Mouse (Mus musculus) hindbrain, embryonic 10.5 days (tissue): ENCODE data around the gene Ugt1a2. TPM values are rescaled to one million over a fixed set of nuclear protein-coding genes. Genes with fewer than 3 reads are reported as not detected.

Experiments
- DNase-seq: peaks from one replicate; pipeline ENCODE4 v3.0.0-alpha.2; 2017; ENCODE audit warnings: low spot score
- H3K27ac ChIP-seq: fragments of 300-500 bp; sonication (generic); 2 replicates; pipeline ENCODE4 v1.5.1; 2016; ENCODE audit warnings: mild to moderate bottlenecking, moderate library complexity
- H3K27me3 ChIP-seq: fragments of 300-500 bp; sonication (generic); 2 replicates; pipeline ENCODE4 v1.6.1; 2016; ENCODE audit warnings: mild to moderate bottlenecking; ENCODE audit not compliant: poor library complexity, insufficient read depth, severe bottlenecking
- H3K36me3 ChIP-seq: fragments of 300-500 bp; sonication (generic); 2 replicates; pipeline ENCODE4 v1.6.1; 2016; ENCODE audit warnings: mild to moderate bottlenecking, moderate library complexity
- H3K4me1 ChIP-seq: fragments of 300-500 bp; sonication (generic); replicated peaks from 2 replicates; pipeline ENCODE4 v1.6.1; 2016; ENCODE audit warnings: mild to moderate bottlenecking
- H3K4me3 ChIP-seq: fragments of 300-500 bp; sonication (generic); 2 replicates; pipeline ENCODE4 v1.5.1; 2016; ENCODE audit warnings: mild to moderate bottlenecking, moderate library complexity
- H3K9me3 ChIP-seq: fragments of 300-500 bp; sonication (generic); 2 replicates; pipeline ENCODE4 v1.6.1; 2016; ENCODE audit warnings: mild to moderate bottlenecking, moderate library complexity
- WGBS: fragments of 180-500 bp; shearing (Covaris S2); methylation state at CpG from one replicate; pipeline ENCODE4 v1.1.7; 2016; 5-methylcytosine and 5-hydroxymethylcytosine counted together
- polyA plus RNA-seq: library from polyadenylated mRNA; unstranded; fragments of >200 nt; fragmentation: Nextera tagmentation; extraction: Ambion mirVana; gene quantifications from 2 replicates; pipeline ENCODE4 v1.2.1, GENCODE M21; 2016

Ugt1a2 gene
- polyA plus RNA-seq, 1 experiment from 2014 or later, result not detected

DNA sequence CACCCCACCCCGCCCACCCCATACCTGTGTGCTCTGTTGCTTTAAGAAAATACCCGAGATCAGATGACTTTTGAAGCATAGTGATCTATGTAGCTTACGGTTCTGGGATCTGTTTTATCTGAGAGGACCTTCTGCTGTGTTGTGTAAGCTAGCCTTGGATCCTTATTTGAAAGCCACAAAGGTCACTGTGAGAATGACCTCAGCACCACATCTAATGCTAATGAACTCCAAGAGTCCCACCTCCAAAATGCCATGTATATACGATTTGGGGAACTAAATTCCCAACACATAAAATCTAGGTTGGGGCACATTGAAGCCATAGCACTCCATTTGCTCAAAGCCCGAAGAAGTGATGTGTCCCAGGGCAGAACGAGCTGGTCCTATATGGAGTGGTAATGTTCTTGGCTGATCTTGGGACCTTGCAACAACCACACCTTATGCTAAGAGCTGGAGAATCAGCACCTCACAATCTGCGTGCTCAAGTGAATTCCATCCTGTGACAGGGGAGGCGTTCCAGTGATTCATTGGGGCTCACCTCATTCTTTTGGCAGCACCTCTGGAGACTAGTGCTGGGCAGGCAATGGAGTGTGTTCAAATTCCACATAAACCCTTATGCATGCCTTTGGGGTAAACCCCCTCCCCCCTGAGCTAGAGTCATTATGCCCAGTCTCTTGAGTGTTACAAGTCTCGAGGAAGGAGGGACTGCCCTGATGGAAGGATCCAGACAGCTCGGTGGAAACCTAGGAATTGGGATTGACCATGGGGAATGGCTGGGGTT, 56.7 kb downstream of the Ugt1a2 start:
- Histone ChIP-seq H3K27ac (no peak overlapping the region), H3K36me3 (peaks cover 30% of the 10 kb centered on the region), H3K27me3 (no peaks in the 10 kb centered on the region), H3K9me3 (peaks cover 99% of the 10 kb centered on the region), H3K4me3 (no peak overlapping the region), H3K4me1 (no peaks in the 10 kb centered on the region)
- DNase-seq, result no peak
- 82% methylated on average over 10 of the region's 10 CpGs for WGBS

GRCm38 (mm10) chr1:88257681-88258080, 57.3 kb downstream of the Ugt1a2 start:
- Histone ChIP-seq H3K9me3 (peaks cover 99% of the 10 kb centered on the region), H3K4me1 (no peaks in the 10 kb centered on the region), H3K27me3 (no peaks in the 10 kb centered on the region), H3K27ac (no peak overlapping the region), H3K4me3 (no peak overlapping the region), H3K36me3 (peaks cover 36% of the 10 kb centered on the region)
- 80% methylated on average over 6 of the region's 6 CpGs for WGBS
- no peak for DNase-seq

GRCm38 (mm10) chr1:88258361-88258760, 58.0 kb downstream of the Ugt1a2 start:
- H3K4me3 ChIP-seq, result no peak overlapping the region
- no peak for DNase-seq
- H3K36me3 ChIP-seq, result peaks cover 43% of the 10 kb centered on the region
- no peaks in the 10 kb centered on the region for H3K27me3 ChIP-seq
- H3K9me3 ChIP-seq, result peaks cover 99% of the 10 kb centered on the region
- no peak overlapping the region for H3K27ac ChIP-seq
- WGBS, result 69% methylated on average over 6 of the region's 6 CpGs
- no peaks in the 10 kb centered on the region for H3K4me1 ChIP-seq

GRCm38 (mm10) chr1:88258881-88259642, 58.7 kb downstream of the Ugt1a2 start:
- Histone ChIP-seq H3K4me1 (no peaks in the 10 kb centered on the region), H3K9me3 (peaks cover 98% of the 10 kb centered on the region), H3K4me3 (no peak overlapping the region), H3K36me3 (peaks cover 50% of the 10 kb centered on the region), H3K27ac (no peak overlapping the region), H3K27me3 (no peaks in the 10 kb centered on the region)
- 79% methylated on average over 8 of the region's 8 CpGs for WGBS
- DNase-seq, result no peak

GRCm38 (mm10) chr1:88259643-88260024, 59.2 kb downstream of the Ugt1a2 start:
- H3K27ac ChIP-seq, result no peak overlapping the region
- H3K27me3 ChIP-seq, result no peaks in the 10 kb centered on the region
- 78% methylated on average over 4 of the region's 4 CpGs for WGBS
- H3K4me1 ChIP-seq, result no peaks in the 10 kb centered on the region
- DNase-seq, result no peak
- peaks cover 55% of the 10 kb centered on the region for H3K36me3 ChIP-seq
- peaks cover 98% of the 10 kb centered on the region for H3K9me3 ChIP-seq
- H3K4me3 ChIP-seq, result no peak overlapping the region

DNA sequence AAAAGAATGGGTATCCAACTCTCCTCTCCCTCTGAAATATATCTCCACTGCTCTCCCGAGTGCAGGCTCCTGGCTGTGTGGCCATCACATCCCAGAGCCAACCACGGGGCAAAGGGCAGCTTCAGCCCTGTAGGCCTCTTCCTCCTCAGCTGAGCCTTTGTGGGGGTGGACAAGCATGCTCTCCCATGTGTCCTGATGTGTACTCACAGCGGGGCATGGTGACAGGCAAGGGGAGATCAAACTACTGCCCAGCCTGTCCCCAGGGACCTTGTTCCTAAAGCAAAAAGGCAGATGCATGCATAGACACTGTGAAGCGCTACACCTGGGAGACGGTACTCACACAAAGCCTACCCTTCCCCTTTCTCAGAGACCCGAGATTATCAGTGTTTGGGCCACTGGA, 59.7 kb downstream of the Ugt1a2 start:
- peaks cover 98% of the 10 kb centered on the region for H3K9me3 ChIP-seq
- H3K36me3 ChIP-seq, result peaks cover 60% of the 10 kb centered on the region
- H3K4me3 ChIP-seq, result no peak overlapping the region
- H3K27ac ChIP-seq, result no peak overlapping the region
- H3K4me1 ChIP-seq, result no peaks in the 10 kb centered on the region
- no peaks in the 10 kb centered on the region for H3K27me3 ChIP-seq
- WGBS, result 82% methylated on average over 6 of the region's 6 CpGs
- no peak for DNase-seq

GRCm38 (mm10) chr1:88260604-88261377, 60.4 kb downstream of the Ugt1a2 start:
- Histone ChIP-seq H3K27ac (no peak overlapping the region), H3K9me3 (peaks cover 98% of the 10 kb centered on the region), H3K27me3 (no peaks in the 10 kb centered on the region), H3K36me3 (peaks cover 67% of the 10 kb centered on the region), H3K4me1 (no peaks in the 10 kb centered on the region), H3K4me3 (no peak overlapping the region)
- WGBS, result 83% methylated on average over 10 of the region's 10 CpGs
- DNase-seq, result no peak

DNA sequence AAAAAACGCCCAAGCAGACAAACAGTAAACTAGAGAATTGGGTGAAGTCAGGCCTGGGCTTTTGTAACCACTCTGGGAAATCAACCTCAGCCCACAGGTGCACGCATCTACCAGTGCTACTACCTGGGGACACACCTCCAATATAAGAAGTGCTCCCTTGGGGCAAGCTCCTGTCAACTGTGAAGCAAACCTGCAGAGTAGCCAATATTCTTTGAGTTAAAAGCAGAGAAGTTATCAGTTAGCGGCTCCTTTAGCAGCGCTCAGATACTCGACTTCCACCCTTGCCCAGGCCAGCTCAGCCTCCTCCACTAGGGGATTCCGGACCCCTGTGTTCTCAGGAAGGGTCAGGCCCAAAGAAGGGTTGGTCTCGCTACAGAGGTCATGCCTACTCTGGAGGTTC, 61.3 kb downstream of the Ugt1a2 start:
- Histone ChIP-seq H3K27ac (no peak overlapping the region), H3K27me3 (no peaks in the 10 kb centered on the region), H3K4me3 (no peak overlapping the region), H3K36me3 (peaks cover 76% of the 10 kb centered on the region), H3K9me3 (peaks cover 98% of the 10 kb centered on the region), H3K4me1 (no peaks in the 10 kb centered on the region)
- WGBS, result 88% methylated on average over 7 of the region's 7 CpGs
- DNase-seq, result no peak

DNA sequence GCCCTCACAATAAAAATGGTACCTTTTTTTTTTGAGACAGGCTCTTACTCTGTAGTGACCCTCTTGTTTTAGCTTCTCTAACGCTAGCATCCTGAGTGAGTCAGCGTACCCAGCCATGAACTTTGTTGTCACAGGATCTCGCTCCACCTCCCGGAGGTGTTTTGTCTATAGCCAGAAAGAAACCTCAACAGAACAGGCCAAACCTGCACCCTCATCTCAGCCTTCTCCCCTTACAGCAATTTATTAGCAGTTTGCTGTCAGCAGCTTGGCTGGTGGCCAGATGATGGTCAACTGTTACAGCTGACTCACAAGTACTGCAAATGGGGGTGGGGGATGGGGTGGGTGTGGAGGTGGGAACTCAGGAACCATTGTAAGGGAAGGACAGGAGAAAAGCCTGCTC, 61.9 kb downstream of the Ugt1a2 start:
- Histone ChIP-seq H3K4me1 (no peaks in the 10 kb centered on the region), H3K9me3 (peaks cover 98% of the 10 kb centered on the region), H3K27me3 (no peaks in the 10 kb centered on the region), H3K36me3 (peaks cover 82% of the 10 kb centered on the region), H3K4me3 (no peak overlapping the region), H3K27ac (no peak overlapping the region)
- 91% methylated on average over 4 of the region's 4 CpGs for WGBS
- DNase-seq, result no peak

DNA sequence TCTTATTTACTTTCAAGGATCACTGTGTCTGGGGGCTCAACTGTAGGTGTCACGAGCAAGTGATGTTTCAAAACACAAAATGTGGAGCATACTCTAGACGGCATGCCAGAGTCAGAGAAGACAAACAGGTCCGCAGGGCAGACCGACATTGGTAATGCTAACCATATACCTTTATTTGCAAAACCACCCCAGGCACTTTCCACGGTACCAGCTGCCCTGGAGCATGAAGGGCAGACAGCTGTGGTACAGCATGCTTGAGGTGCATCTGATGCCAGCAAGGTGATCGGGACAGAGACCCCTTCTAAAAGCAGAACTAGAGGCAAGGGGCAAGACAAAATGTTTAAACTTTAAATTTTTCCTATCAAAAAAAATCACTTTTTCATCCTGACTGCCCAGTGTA, 62.6 kb downstream of the Ugt1a2 start:
- DNase-seq, result no peak
- Histone ChIP-seq H3K4me3 (no peak overlapping the region), H3K4me1 (no peaks in the 10 kb centered on the region), H3K27me3 (no peaks in the 10 kb centered on the region), H3K9me3 (peaks cover 98% of the 10 kb centered on the region), H3K27ac (no peak overlapping the region), H3K36me3 (peaks cover 89% of the 10 kb centered on the region)
- 75% methylated on average over 6 of the region's 6 CpGs for WGBS

DNA sequence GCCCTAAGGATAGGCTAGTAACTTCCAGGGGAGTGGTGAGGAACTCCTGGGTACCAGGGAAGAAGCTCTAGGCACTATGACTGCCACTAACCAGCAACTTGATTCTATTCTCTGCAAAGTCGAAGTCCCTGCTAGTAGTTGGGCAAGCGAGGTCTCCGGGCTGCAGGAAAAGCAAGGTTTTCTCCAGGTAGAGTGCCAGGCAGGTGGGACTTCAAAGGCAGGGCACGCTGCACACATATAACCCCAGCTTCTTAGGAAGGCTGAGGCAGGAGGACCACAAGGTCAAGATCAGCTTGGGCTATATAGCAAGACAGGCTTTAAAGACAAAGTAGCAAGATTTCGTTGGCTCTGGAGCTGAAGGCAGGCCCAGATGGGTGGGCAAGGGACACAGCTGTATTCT, 63.4 kb downstream of the Ugt1a2 start:
- WGBS, result 91% methylated on average over 5 of the region's 5 CpGs
- H3K36me3 ChIP-seq, result peaks cover 97% of the 10 kb centered on the region
- no peak for DNase-seq
- H3K27me3 ChIP-seq, result no peaks in the 10 kb centered on the region
- peaks cover 96% of the 10 kb centered on the region for H3K9me3 ChIP-seq
- H3K27ac ChIP-seq, result no peak overlapping the region
- H3K4me3 ChIP-seq, result no peak overlapping the region
- no peaks in the 10 kb centered on the region for H3K4me1 ChIP-seq

DNA sequence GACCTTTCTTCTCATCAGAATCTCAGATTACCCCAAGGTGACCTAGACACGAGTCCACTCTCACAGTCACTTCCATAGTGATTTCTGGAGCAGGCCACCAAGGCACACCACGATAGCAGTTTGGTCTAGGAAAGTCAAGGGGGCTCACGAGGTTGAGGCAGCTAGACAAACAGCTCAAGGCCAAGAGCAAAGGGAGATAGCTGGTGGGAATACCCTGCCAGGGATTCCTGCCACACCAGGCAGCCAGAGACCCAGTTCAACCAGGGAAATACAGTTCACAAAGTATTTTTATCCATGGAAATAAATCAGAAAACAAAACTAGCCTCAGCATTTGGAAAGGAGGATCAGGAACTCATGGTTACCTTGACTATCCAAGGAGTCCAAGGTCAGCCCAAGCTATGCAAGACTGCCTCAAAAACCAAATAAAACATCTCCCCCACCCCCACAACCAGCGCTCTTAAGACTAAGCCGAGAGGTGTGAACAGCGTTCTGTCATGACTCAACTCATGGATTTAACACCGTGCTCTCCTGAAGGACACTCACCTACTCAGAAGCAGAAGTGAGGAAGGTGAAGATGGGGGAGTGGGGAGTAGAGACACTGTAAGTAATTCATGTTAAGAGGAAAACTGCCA, 64.0 kb downstream of the Ugt1a2 start:
- H3K4me1 ChIP-seq, result no peaks in the 10 kb centered on the region
- H3K36me3 ChIP-seq, result peaks cover 100% of the 10 kb centered on the region
- H3K27me3 ChIP-seq, result no peaks in the 10 kb centered on the region
- H3K27ac ChIP-seq, result no peak overlapping the region
- H3K4me3 ChIP-seq, result no peak overlapping the region
- H3K9me3 ChIP-seq, result peaks cover 96% of the 10 kb centered on the region
- 90% methylated on average over 7 of the region's 7 CpGs for WGBS
- no peak for DNase-seq
